Mouse (Mus musculus) forelimb bud, embryonic 11.5 days (tissue): ENCODE measurements around the gene Crot.
"Not testable (repeated sequence)": the region's sequence is repeated elsewhere in the genome, so short reads cannot be mapped to it uniquely, and the experiment has no call there.

Experiments used
- DNase-seq: peaks from one replicate; pipeline ENCODE4 v3.0.0-alpha.2; 2012; ENCODE audit warnings: low read depth, low spot score

Crot gene

DNA sequence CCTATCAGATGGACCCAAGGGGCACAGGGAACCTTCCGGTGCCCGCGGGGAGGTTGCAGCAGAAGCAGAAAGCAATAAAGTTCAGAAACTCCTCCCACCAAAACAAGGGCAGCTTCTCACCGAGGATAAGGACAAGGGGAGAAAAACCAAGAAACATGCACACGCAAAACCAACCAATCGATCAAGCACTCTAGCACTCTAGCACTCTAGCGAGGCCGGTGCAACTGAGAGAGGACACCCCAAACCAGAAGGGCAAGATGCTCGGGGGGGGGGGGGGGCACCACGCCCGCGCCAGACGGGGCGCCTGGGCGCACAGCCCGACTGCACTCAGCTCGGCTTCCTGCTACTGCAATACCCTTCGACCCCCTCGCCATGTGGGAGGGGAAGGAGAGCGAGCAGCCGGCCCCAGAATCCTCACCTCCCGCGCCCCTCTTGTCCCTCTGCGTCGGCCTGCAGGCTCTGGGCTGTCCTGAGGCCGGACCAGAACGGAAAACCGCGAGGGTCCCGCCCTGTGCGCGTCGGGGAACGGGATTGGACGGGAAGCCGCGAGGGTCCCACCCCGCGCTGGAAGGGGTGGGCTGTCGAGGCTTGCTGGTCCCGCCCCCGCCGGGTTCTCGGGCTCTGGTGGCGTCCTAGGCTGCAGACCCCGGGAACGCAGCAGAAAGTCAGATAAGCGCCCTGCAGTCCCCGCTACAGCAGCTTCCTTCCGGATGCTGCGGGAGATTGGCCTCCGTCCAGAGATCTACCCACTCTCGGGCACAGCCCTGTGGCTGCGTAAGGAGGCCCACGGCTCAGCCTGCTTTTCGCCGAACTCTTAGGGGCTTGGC is at the start of gene Crot:
Crot (minus strand) TSS at position 639 of the 827 bp plus-strand sequence.
- DNase-seq = peak; percentile 94

DNA sequence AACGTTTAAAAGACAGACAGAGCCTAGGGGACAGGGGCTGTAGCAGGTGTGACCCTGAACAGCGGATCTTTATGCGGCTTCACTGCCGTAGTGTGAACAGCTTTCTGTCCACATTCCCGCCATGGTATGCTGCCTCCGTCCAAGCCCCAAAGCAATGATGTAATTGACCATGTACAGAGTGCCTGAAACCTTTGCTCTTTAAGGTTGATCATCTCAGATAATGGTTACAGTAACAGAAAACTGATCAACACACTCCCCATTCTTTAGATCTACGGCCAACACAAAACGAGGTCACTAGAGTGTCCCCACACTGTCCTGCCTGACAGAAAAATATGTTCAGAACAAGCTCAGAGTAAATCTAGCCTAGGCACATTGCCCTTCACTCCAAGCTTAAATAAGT is 48.8 kb upstream of the Crot start:
- DNase-seq = no peak

DNA sequence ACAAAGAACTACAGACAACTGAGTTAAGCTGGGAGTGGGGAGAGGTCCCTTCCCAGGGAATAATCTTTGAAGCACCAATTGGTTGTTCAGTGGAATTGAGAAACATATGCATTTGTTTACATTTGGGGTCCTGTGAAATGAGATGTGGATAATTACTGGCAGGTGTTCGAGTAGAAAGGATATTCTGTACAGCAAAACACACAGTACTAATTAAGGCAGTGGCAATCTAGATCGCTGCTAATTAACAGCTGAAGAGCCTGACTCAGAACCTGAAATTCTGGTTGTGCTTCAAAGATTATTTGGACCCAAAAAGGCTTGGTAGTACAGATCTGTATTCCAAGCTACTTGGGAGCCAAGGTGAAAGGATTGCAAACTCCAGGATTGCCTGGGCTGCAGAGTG is 47.7 kb upstream of the Crot start:
- DNase-seq = no peak

DNA sequence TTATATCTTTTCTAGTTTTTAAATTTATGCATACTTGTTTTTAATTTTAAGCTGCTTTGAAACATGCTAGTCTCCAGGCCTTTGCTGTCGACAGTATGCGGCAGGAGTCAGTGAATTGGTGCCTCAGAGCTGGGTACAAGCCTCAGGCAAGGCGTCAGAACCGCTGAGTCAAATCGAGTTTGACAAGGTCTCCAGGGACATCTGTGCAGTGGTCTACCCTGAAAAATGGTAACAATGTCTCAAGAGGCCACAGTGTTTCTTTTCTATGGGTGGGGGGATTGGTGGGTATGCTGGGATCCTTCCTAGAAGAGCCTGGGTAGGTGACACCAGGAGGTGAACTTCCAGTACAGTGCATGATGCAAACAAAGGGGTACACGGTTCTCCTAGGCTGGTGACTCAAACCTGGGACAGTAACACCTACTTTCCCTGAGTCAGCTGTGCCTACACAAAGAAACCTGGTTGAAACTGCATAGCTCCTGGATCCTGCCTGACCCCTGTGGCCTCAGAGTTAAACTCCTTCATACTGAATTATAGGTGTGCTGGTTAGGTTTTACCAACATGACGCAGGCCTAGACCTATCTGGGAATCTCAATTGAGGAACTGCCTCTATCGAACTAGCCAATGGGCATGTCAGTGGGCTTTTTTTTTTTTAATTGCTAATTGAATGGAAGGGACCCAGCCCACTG is 46.6 kb upstream of the Crot start:
- DNase-seq = no peak

DNA sequence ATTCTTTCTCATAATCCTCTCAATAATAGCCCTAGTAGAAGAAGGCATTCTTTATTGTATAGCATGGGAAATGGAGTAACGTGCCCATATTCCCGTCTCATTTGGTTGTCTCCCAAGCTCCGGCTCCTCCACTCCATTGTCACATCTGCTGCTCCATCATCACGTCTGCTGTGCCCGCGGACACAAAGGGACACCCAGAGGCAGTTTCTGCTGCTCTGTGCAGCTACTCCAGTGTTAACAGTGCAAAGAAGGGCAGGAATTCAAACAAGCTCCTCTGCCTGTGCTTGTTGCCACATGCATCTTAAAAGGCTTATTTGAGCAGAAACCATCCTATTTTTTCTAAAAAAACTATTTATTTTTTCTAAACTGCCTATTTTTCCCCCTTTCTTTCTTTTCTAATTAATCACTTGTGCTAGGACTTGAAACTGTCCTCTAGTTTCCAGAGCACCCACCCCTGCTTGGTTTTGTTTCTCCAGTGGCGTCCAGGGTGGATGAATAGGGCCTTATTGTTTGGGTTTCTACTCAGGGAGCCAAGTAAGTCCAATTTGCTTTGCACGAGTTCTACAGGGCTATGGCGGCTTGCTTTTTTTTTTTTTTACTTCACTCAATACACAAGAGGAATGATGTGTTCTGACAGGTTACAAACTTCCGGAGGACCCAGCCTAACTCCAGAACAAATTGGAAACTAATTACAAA is 45.7 kb upstream of the Crot start:
- no peak for DNase-seq

DNA sequence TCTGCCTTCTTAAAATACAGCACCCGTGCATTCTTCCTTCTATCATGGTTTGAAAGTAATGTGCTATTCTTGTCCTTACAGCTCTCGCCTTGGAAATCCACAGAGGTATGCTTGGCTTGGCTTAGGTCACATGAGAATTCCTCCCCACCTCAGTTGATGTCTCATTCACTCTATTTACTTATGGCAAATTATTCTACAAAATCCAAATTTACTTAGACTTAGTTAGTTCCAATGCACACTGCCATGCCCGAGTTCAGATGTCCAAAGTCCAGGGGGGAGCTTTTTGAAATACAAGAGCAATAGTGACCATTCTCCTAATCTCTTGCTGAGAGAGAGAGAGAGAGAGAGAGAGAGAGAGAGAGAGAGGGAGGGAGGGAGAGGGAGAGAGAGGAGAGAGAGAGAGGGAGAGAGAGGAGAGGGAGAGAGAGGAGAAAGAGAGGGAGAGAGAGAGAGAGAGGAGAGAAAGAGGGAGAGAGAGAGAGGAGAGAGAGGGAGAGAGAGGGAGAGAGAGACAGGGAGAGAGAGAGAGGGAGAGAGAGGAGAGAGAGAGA is 43.6 kb upstream of the Crot start:
- DNase-seq = no peak

DNA sequence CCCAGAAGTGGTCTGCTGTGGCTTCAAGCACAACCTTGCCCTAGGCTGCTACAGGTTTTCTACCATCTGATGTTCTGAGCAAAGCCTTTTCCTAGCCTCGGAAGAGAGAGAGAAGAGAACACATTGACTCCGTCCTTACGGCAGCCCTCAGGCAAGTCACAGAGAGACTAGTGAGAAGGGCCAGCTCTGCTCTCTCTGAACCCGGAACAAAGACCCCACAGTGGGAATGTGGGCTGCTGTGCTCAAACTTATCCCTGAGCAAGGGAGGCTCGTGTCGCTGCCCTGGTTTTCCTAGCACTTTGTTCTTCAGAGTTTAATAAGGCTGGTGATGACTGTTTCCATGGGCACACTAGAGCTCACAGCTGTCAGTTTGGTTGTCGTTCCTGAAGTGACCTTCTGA is 42.9 kb upstream of the Crot start:
- no peak for DNase-seq

DNA sequence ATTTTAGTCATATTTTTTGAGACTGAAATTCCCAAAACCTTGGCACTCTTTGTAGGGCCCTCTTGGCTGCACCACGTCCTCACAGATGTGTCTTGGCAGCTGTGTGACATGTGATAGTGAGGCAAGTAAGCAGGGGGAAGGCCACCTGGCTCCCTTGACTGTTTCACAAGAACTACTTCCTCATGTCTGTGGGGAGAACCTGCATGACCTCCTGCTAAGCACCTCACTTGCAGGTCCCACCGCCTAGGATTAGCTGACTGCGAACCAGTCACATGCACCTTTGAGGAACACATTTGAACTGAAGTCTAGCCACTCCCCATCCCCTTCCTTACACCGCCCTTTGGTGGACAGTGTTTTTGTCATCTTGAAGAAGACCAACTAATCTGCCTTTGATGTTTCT is 40.2 kb upstream of the Crot start:
- no peak for DNase-seq

DNA sequence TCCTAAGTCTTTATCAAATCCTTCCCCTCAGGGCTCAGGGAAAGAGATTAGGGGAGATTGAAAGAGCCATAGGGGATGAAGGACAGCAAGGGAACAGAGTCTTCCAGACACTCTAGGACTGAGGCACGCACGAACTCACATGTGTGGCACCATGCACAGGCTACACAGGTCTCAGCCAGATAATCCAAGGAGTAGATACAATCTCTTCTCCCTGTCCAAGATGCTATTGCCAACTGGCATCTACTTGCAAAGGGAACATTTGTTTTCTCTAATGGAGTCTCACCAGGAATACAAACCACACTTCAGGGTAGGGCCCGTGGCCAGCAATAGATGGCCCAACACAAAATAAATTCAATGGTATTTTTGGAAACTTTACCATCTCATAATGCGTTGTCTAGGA is 38.3 kb upstream of the Crot start:
- DNase-seq = no peak

DNA sequence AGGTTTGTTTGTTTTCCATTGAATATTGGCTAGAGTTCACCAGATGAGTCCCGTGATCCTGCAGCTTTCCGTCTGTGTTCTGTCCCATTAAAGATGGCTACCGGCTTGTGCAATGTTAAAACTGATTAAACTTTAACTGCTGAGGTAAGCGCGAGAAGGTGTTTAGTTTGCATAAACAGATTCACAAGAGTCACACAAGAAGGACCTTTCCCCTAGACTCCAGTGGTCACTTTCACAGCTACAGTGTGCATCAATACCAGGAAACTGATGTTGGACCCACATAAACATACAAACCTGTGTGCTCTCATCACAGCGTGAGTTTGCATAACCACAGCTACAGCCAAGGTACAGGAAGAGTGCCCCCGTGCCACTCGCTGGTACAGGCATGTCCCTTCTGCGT is 37.4 kb upstream of the Crot start:
- DNase-seq = no peak

DNA sequence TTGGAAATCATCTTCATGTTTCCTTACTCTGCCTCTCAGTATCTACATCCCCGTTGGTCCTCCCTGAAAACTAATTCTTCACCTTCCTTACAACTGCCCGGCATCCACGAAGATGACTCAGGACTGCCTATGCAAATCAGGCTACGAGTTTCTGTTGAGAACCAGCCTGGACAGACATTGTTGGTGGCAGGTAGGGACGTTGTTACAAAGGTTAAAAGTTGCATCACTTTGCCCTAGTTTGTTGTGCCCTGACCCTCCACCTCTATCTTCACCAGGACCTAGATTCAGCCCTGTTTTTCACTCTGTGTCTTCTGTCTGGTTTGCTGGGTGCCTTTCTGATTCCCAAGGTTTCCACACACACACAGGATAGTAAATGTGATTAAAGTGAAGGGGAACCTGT is 36.7 kb upstream of the Crot start:
- no peak for DNase-seq

DNA sequence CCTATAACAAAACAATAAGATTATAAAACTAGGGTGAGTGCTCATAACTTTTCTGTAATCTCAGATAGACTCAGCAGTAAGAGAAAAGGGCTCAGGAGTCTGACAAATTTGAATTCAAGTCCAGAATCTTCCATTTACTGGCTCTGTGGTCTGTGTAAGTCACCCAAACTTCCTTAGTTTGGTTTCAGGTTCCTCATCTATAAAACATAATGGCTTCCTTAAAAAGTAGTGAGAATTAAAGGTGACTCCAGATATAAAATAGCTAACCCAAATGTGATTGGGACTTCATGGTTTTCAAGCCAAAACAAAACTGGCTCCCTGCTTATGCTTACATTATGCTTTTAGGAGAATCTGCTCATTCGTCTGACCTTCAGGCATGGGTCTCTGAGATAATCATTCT is 35.5 kb upstream of the Crot start:
- DNase-seq = no peak

DNA sequence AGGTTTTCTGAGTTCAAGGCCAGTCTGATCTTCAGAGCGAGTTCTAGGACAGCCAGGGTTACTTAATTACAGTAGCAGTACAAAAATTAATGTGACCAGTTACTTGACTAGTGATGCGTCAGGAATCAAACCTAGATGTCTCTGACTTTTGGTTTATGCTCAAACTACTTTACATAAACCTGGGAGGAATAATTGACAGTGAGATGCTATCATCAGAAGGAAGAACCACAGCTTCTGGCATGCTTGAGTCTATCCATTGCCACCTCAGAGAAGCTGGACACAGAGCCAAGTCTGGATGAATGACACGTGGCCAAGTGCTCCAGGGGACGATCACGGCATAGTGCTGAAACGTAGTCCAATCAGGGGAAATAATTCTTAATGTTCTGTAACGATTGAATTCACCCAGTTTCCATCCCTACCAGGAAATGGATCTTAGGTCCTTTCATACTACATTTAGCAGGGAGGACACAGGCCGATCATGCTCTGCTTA is 35.0 kb upstream of the Crot start:
- DNase-seq = no peak

DNA sequence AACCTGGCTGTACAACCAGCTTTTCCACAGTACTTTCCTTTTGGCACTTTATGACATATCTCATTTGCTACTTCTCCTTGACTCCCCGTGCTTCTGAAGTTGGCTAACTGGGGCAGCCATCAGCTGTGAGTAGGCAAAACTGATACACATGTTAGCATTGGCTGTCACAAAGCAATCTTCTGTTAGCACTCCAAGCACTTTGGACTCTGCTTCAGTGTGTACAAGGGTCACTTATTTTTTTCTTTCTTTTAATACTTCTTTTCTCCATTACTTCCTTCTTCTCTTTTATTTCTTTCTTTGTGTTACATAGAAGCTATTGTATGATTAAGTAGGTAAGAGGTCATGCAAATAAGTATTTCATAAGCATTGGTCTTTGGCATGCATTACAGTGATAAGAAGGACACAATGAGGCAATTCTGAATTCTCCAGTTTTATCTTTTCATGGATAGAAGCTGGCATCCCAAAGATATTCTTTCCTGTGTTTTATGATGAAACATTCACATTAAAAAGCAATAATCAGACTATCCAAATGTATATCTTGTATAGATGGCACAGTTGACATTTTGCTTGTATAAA is 31.2 kb upstream of the Crot start:
- DNase-seq = no peak

DNA sequence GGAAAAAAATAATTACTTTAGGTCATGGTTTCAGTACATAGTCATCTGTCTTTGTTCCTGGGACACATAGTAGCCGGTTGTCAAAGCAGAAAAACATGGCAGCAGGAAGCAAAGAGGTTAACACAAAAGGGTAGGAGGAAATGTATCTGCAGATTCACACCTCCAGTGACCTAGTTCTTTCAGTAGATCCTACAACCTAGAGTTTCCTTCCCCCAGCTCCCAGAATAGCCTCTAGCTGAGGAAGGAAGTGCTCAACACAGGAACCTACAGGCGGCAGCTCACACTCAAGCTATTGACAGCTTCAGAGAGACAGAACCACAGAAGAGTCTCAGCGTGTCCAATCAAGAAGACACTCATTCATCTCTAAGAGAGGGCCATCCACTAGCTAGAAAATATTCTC is 18.2 kb upstream of the Crot start:
- DNase-seq = no peak

DNA sequence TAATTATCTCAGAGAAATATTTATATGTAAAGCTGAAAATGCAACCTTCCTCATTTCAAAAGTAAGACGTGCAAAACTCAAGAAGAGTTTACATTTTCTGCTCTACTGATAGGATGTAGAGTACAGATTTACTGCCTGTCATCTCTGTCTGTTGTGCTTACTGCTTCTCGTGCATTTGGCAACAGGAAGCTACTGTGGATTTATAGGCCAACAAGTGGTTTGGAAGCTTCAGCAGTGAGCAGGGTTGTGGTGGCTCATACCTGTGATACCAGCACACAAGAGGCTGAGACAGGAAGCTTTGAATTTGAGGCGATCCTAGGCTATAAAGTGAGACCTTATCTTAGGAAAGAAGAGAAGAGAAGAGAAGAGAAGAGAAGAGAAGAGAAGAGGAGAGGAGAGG is 17.6 kb upstream of the Crot start:
- DNase-seq = no peak

DNA sequence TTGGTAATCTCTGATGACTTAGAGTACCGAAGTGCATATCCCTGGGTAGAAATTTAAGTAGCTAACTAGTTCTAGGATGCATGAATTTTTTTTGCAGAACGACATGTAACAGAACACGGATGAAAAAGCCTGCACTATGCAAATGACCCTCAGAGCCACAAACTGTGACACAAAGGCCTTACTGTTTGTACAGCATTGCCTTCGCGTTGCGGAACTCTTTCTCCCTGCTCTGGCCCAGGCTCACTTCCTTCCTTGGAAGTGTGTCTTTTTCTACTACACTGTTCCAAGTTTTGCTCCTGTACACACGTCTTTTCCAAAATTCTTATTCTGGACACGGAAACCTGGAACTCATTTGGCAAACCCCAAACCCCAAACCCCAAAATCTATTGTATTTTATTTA is 14.2 kb upstream of the Crot start:
- DNase-seq = no peak

DNA sequence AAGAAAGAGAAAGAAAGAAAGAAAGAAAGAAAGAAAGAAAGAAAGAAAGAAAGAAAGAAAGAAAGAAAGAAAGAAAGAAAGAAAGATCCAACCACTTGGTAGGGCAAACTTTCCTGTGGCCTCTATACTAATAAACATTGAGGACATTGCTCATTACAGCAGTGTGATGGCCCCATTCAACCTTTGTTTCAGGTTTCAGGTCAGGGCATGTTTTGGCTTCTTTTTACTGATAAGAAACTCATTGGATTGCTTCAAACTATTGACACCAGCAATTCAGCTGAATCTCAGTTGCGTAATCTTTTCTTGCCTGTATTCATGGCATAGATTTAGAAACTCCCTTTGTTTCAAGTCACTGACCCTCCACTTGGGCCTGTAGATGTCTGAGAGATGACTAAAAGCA is 13.0 kb upstream of the Crot start:
- DNase-seq = no peak

DNA sequence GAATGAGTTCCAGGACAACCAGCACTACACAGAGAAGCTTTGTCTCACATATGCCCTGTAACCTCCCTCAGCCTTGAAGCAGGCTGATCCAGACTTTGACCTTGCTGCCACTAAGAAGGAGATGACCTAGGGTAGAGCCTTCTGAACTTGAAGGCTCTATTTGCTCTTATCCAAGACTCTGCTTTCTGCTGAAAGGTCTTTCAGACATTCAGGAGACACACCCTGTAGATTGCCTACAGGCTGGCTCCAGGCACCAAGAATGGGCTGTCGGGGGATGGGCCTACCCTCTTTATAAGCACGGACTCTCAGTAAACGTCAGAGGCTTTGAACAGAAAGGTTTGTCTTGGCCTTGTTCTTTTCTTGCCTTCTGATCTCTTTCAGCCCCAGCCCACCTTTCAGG is 9.5 kb upstream of the Crot start:
- DNase-seq = not testable (repeated sequence)

DNA sequence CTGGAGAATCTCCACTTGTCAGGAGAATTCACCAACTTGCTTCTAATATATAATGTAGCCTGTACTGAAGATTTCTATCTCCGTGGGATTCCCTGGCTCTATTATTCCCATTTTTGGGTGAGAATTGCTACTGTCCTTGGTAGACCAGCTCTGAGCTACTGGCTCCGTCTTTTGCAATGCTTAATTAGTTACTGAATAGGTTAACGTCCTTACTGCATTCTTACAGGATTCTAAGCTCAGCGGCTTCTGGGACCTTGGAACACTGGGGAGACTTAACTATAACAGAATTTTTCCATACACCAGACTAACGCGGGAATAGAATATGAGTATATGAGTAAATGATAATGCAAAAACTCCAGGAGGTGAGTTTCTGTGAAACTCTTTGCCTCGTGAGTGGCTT is 2.9 kb upstream of the Crot start:
- DNase-seq = not testable (repeated sequence)

DNA sequence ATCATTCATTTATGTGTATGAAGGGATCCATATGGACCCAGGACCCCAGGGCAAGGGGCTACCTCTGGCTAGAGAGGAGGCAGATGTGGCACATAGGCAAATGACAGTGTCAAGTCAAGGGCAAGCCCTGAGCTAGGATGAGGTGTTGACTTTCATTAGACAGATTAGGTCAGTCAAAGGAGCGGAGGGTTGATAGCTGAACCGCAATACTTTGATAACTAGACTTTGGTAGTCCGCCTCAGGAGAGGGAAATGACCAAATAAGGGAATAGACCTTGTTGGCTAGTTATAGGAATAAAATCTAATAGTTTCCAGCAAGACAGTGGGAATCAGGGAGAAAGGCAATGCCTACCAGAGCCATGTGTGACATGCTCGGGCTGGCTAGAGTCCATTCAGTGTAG is 2.0 kb upstream of the Crot start:
- DNase-seq = no peak

DNA sequence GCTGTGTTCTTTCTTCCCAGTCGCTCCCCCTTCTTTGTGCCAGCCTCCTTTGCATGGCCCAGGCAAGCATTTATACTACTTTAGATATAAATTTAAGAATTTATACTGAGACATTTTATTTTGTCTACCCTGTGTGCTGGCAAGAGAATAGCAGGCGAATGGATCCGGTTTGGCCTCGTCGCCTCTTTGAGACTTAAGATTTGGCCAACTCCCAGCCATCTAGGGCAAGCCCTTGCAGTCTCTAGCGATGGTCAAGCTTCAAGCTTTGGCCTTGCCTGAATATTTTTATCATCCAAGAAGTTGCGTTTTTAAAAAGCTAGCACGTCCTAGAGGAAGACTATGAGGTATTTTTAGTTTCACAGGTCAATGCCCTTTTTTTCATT is 380 bp upstream of the Crot start:
- DNase-seq = no peak
